Mouse (Mus musculus) embryonic fibroblast, embryonic 13.5 days (primary cell): Measurements from ENCODE around the gene Anks4b.

Experiments used
- CTCF ChIP-seq: IDR thresholded peaks from 2 replicates; pipeline ENCODE4 v1.5.1; 2011; ENCODE audit warnings: mild to moderate bottlenecking, control low read depth, low read length, moderate library complexity, borderline replicate concordance; ENCODE audit not compliant: insufficient read depth
- POLR2A ChIP-seq: IDR thresholded peaks from 2 replicates; pipeline ENCODE4 v1.6.1; 2011; ENCODE audit warnings: low read depth, mild to moderate bottlenecking, control low read depth, low read length, moderate library complexity

DNA sequence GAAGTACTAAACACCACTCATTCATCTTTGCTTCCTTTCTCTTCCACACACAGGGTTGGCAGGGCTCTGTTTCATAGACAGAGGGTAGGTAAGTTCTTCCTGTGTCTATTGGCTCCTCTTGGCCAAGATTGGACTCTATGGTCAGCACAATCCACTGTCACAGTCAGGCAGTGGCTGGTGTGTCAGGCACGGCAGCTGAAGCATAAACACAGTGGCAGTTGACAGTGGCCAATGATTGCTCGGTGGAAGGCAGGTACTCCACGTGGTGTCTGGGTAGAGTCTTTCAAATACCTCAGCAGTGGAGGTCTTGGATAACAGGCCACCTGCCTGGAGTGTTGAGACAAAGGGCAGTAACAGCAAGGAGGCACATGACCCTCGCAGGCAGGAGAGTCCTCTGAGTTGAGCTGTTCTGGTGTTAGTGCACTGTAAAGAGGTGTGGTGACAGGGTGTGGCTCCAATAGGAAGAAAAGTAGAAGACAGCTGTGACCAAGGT, 15.5 kb upstream of the Anks4b start:
- TF ChIP-seq CTCF (no peak), POLR2A (no peak)
